Mouse (Mus musculus): ENCODE results near the gene Cd82. TPM values are rescaled to one million over a fixed set of nuclear protein-coding genes. Genes with fewer than 3 reads are reported as not detected.

Cd82 gene
- polyA plus RNA-seq, 1 experiment, result 411 TPM

GRCm38 (mm10) chr2:93377797-93378196 lies 85.1 kb downstream of the Cd82 start:
- no peaks in the 10 kb centered on the region for H3K79me2 ChIP-seq (ENCODE audit: control insufficient read depth, insufficient read depth)
- no peak overlapping the region for H3ac ChIP-seq (ENCODE audit: control insufficient read depth, insufficient read length)
- H3K4me3 ChIP-seq, result no peak overlapping the region
- H3K36me3 ChIP-seq (ENCODE audit: control insufficient read depth, insufficient read depth), result no peaks in the 10 kb centered on the region
- H3K27me3 ChIP-seq (ENCODE audit: control insufficient read depth, insufficient read depth, insufficient read length), result peaks cover 6% of the 10 kb centered on the region
- no peak overlapping the region for H3K4me2 ChIP-seq (ENCODE audit: low read depth)
- TF ChIP-seq MYOG (IDR thresholded peaks at IDR 0.05; ENCODE audit: control insufficient read depth in 1 of 3, insufficient read depth in 1 of 3, insufficient read length in 2 of 3, low read depth in 2 of 3) (no peak), USF1 (IDR thresholded peaks at IDR 0.05; ENCODE audit: low read depth) (no peak), CEBPB (IDR thresholded peaks at IDR 0.05; ENCODE audit: insufficient read depth, poor library complexity, severe bottlenecking) (no peak), TCF3 (IDR thresholded peaks at IDR 0.05; ENCODE audit: insufficient read length, low read depth) (no peak), MAX (IDR thresholded peaks at IDR 0.05; ENCODE audit: low read depth) (no peak), TCF12 (IDR thresholded peaks at IDR 0.05; ENCODE audit: insufficient read depth, poor library complexity, severe bottlenecking) (no peak), REST (IDR thresholded peaks at IDR 0.05; ENCODE audit: insufficient read depth, insufficient read length) (no peak), POLR2A (IDR thresholded peaks at IDR 0.05; ENCODE audit: insufficient read length, low read depth) (no peak), SRF (IDR thresholded peaks at IDR 0.05; ENCODE audit: control insufficient read depth, insufficient read length, low read depth) (no peak), POLR2AphosphoS2 (IDR thresholded peaks at IDR 0.05; ENCODE audit: insufficient read length, low read depth) (no peak), MYOD1 (IDR thresholded peaks at IDR 0.05; ENCODE audit: control insufficient read depth in 1 of 3, insufficient read length in 2 of 3, low read depth in 2 of 3) (no peak), E2F4 (IDR thresholded peaks at IDR 0.05; ENCODE audit: insufficient read depth) (no peak)

DNA sequence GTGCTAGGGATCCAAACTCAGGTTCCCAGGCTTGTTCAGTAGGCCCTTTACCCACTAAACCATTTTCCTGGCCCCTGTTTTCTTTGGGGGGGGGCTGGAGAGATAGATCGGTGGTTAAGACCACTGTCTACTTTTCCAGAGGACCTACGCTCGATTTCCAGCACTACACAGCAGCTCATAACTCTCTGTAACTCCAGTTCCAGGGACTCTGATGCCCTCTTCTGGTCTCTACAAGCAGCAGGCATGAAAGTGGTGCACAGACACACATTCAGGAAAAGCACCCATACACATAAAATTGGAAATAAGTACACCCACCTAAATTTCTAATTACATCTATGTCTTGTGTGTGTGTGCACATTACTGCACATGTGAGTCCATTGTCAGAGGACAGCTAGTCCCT lies 85.8 kb downstream of the Cd82 start:
- Histone ChIP-seq H3K27me3 (ENCODE audit: control insufficient read depth, insufficient read depth, insufficient read length) (peaks cover 6% of the 10 kb centered on the region), H3K4me3 (no peak overlapping the region), H3K79me2 (ENCODE audit: control insufficient read depth, insufficient read depth) (no peaks in the 10 kb centered on the region), H3K4me2 (ENCODE audit: low read depth) (no peak overlapping the region), H3K36me3 (ENCODE audit: control insufficient read depth, insufficient read depth) (no peaks in the 10 kb centered on the region), H3ac (ENCODE audit: control insufficient read depth, insufficient read length) (no peak overlapping the region)
- TF ChIP-seq TCF12 (IDR thresholded peaks at IDR 0.05; ENCODE audit: insufficient read depth, poor library complexity, severe bottlenecking), result no peak
- no peak for TF ChIP-seq MYOG (IDR thresholded peaks at IDR 0.05; ENCODE audit: control insufficient read depth in 1 of 3, insufficient read depth in 1 of 3, insufficient read length in 2 of 3, low read depth in 2 of 3)
- TF ChIP-seq POLR2A (IDR thresholded peaks at IDR 0.05; ENCODE audit: insufficient read length, low read depth), result no peak
- TF ChIP-seq SRF (IDR thresholded peaks at IDR 0.05; ENCODE audit: control insufficient read depth, insufficient read length, low read depth), result no peak

DNA sequence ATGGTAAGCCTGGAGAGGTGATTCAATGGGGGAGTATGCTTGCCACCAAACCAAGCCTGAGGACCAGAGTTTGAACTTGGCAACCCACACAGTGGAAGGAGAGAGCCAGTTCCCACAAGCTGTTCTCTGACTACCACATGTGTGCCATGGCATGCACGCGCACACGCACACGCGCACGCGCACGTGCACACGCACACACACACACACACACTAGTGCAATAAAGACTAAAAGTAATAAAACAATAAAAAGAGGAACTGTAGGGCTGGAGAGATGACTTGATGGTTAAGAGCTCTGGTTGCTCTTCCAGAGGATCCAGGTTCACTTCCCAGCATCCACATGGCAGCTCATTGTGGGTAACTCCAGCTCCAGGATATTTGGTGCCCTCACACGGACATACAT lies 90.1 kb downstream of the Cd82 start:
- no peaks in the 10 kb centered on the region for H3K79me2 ChIP-seq (ENCODE audit: control insufficient read depth, insufficient read depth)
- no peak overlapping the region for H3ac ChIP-seq (ENCODE audit: control insufficient read depth, insufficient read length)
- peaks cover 13% of the 10 kb centered on the region for H3K27me3 ChIP-seq (ENCODE audit: control insufficient read depth, insufficient read depth, insufficient read length)
- H3K36me3 ChIP-seq (ENCODE audit: control insufficient read depth, insufficient read depth), result no peaks in the 10 kb centered on the region
- H3K4me3 ChIP-seq, result no peak overlapping the region
- H3K4me2 ChIP-seq (ENCODE audit: low read depth), result no peak overlapping the region
- no peak for TF ChIP-seq TCF3 (IDR thresholded peaks at IDR 0.05; ENCODE audit: insufficient read length, low read depth)
- no peak for TF ChIP-seq USF1 (IDR thresholded peaks at IDR 0.05; ENCODE audit: low read depth)
- TF ChIP-seq SRF (IDR thresholded peaks at IDR 0.05; ENCODE audit: control insufficient read depth, insufficient read length, low read depth), result no peak
- no peak for TF ChIP-seq MYOD1 (IDR thresholded peaks at IDR 0.05; ENCODE audit: control insufficient read depth in 1 of 3, insufficient read length in 2 of 3, low read depth in 2 of 3)
- TF ChIP-seq E2F4 (IDR thresholded peaks at IDR 0.05; ENCODE audit: insufficient read depth), result no peak
- TF ChIP-seq POLR2A (IDR thresholded peaks at IDR 0.05; ENCODE audit: insufficient read length, low read depth), result no peak
- TF ChIP-seq POLR2AphosphoS2 (IDR thresholded peaks at IDR 0.05; ENCODE audit: insufficient read length, low read depth), result no peak
- no peak for TF ChIP-seq MAX (IDR thresholded peaks at IDR 0.05; ENCODE audit: low read depth)
- TF ChIP-seq TCF12 (IDR thresholded peaks at IDR 0.05; ENCODE audit: insufficient read depth, poor library complexity, severe bottlenecking), result no peak
- TF ChIP-seq MYOG (IDR thresholded peaks at IDR 0.05; ENCODE audit: control insufficient read depth in 1 of 3, insufficient read depth in 1 of 3, insufficient read length in 2 of 3, low read depth in 2 of 3), result no peak
- no peak for TF ChIP-seq CEBPB (IDR thresholded peaks at IDR 0.05; ENCODE audit: insufficient read depth, poor library complexity, severe bottlenecking)
- no peak for TF ChIP-seq REST (IDR thresholded peaks at IDR 0.05; ENCODE audit: insufficient read depth, insufficient read length)

DNA sequence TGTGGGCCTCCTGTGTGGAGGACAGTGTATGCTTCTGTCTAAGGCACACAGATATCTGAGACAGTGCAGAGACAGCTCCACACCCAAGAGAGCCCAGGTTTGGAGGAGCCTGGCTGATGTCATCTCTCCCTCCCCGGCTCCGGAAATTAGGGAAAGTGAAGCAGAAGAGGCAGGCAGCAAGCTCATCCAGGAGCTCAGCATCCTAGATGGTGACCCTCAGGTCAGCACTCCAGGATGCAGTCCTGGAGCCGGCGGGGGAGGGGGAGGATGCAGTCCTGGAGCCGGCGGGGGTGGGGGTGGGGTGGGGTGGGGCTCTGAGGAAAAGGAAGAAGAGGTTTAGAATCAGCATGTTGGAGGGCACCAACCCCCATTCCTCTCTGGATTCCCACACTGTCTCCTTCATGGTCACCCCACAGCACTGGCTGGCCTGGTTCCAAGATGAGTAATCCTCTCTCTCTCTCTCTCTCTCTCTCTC lies 90.8 kb downstream of the Cd82 start:
- no peak for TF ChIP-seq USF1 (IDR thresholded peaks at IDR 0.05; ENCODE audit: low read depth)
- no peak for TF ChIP-seq CEBPB (IDR thresholded peaks at IDR 0.05; ENCODE audit: insufficient read depth, poor library complexity, severe bottlenecking)
- no peak for TF ChIP-seq POLR2A (IDR thresholded peaks at IDR 0.05; ENCODE audit: insufficient read length, low read depth)
- TF ChIP-seq REST (IDR thresholded peaks at IDR 0.05; ENCODE audit: insufficient read depth, insufficient read length), result no peak
- no peak for TF ChIP-seq SRF (IDR thresholded peaks at IDR 0.05; ENCODE audit: control insufficient read depth, insufficient read length, low read depth)
- peaks cover 20% of the 10 kb centered on the region for H3K27me3 ChIP-seq (ENCODE audit: control insufficient read depth, insufficient read depth, insufficient read length)
- H3ac ChIP-seq (ENCODE audit: control insufficient read depth, insufficient read length), result no peak overlapping the region
- no peaks in the 10 kb centered on the region for H3K36me3 ChIP-seq (ENCODE audit: control insufficient read depth, insufficient read depth)
- H3K4me3 ChIP-seq, result no peak overlapping the region
- H3K4me2 ChIP-seq (ENCODE audit: low read depth), result no peak overlapping the region
- H3K79me2 ChIP-seq (ENCODE audit: control insufficient read depth, insufficient read depth), result no peaks in the 10 kb centered on the region

Other genes starting within 250 kb of the Cd82 start
- 0.02 TPM for gene Tspan18, start 128.6 kb downstream of the Cd82 start, polyA plus RNA-seq (2012; fragmentation: generic; extraction: Trizol)
- not detected for gene Gm10803, start 97.4 kb upstream of the Cd82 start, polyA plus RNA-seq (2012; fragmentation: generic; extraction: Trizol)
- gene Alx4, start 179.2 kb upstream of the Cd82 start, polyA plus RNA-seq (2012; fragmentation: generic; extraction: Trizol), result not detected

Data from myocyte (in vitro differentiated cells).